Mouse (Mus musculus) liver, embryonic 11.5 days (tissue): ENCODE measurements around the gene Zfp59. TPM values are rescaled to one million over a fixed set of nuclear protein-coding genes. Genes with fewer than 3 reads are reported as not detected.

Experiments
- polyA plus RNA-seq: library from polyadenylated mRNA; unstranded; fragments of >200 nt; fragmentation: Nextera tagmentation; extraction: Ambion mirVana; gene quantifications from 2 replicates; pipeline ENCODE4 v1.2.1, GENCODE M21; 2014

The Zfp59 gene
- polyA plus RNA-seq, 1 experiment from 2014 or later: 4.6 TPM

Other genes starting within 250 kb of the Zfp59 start
- gene Akt2, start 247.1 kb upstream of the Zfp59 start, polyA plus RNA-seq: 68.4 and 70.1 TPM in 2 replicates
- gene Ttc9b, start 184.7 kb upstream of the Zfp59 start, polyA plus RNA-seq: not detected in 2 replicates
- gene Map3k10, start 164.0 kb upstream of the Zfp59 start, polyA plus RNA-seq: 4.8 and 5.6 TPM in 2 replicates
- gene Zfp607b, start 149.3 kb upstream of the Zfp59 start, polyA plus RNA-seq: 1.6 and 3.0 TPM in 2 replicates
- gene Zfp60, start 107.2 kb upstream of the Zfp59 start, polyA plus RNA-seq: 15.8 and 17.5 TPM in 2 replicates
- 1.6 and 2.3 TPM in 2 replicates for gene Zfp626, start 31.4 kb upstream of the Zfp59 start, polyA plus RNA-seq
- 3.6 and 3.8 TPM in 2 replicates for gene Zfp607a, start 18.9 kb downstream of the Zfp59 start, polyA plus RNA-seq
- gene Zfp974, start 90.9 kb downstream of the Zfp59 start, polyA plus RNA-seq: 3.5 and 4.4 TPM in 2 replicates
- 14.1 and 15.4 TPM in 2 replicates for gene Zfp780b, start 140.6 kb downstream of the Zfp59 start, polyA plus RNA-seq
- 6.2 and 6.6 TPM in 2 replicates for gene Zfp850, start 175.5 kb downstream of the Zfp59 start, polyA plus RNA-seq
- gene Psmc4, start 211.5 kb downstream of the Zfp59 start, polyA plus RNA-seq: 291 and 316 TPM in 2 replicates
- gene Fcgbp, start 232.6 kb downstream of the Zfp59 start, polyA plus RNA-seq: 0.04 TPM in 1 of 2 replicates, not detected in the other